Mouse (Mus musculus) ES-E14 (cell line): Measurements from ENCODE around the gene Samd14.
"Not testable (repeated sequence)": the region's sequence is repeated elsewhere in the genome, so short reads cannot be mapped to it uniquely, and the experiment has no call there.

ENCODE experiments used
- CHD2 ChIP-seq: IDR thresholded peaks from 2 replicates; pipeline ENCODE4 v1.6.1; 2014; ENCODE audit warnings: mild to moderate bottlenecking, low read depth, low read length, inconsistent platforms
- HCFC1 ChIP-seq: IDR thresholded peaks from 2 replicates; pipeline ENCODE4 v1.6.1; 2012; ENCODE audit warnings: low read length, inconsistent platforms, borderline replicate concordance; ENCODE audit not compliant: insufficient read depth
- MAFK ChIP-seq: IDR thresholded peaks from 2 replicates; pipeline ENCODE4 v1.6.1; 2014; ENCODE audit warnings: mild to moderate bottlenecking, low read depth, low read length, inconsistent platforms; ENCODE audit not compliant: insufficient read depth

- TF ChIP-seq MAFK, HCFC1, CHD2: not testable (repeated sequence)
These were observed 1.2 kb downstream of the Samd14 start for GRCm38 (mm10) chr11:95010841-95011403.
